Mouse (Mus musculus) G1E (cell line): ENCODE results near the gene Top2a.

Experiments
- CTCF ChIP-seq: IDR thresholded peaks from 2 replicates; pipeline ENCODE4 v1.5.1; 2012; ENCODE audit warnings: low read depth, low read length, inconsistent platforms, mixed read lengths
- GATA1 ChIP-seq: IDR thresholded peaks from 2 replicates; pipeline ENCODE4 v1.6.1; 2012; ENCODE audit warnings: borderline replicate concordance, low read length, inconsistent platforms, mixed read lengths
- GATA2 ChIP-seq: IDR thresholded peaks from 2 replicates; pipeline ENCODE4 v1.6.1; 2012; ENCODE audit warnings: low read depth, low read length, inconsistent platforms, borderline replicate concordance
- TAL1 ChIP-seq: conservative IDR thresholded peaks from 2 replicates; pipeline ENCODE4 v1.6.1; 2012; ENCODE audit warnings: low read depth, low read length, inconsistent platforms, mixed read lengths

- TF ChIP-seq TAL1 (no peak), CTCF (peak; percentile 76), GATA2 (no peak), GATA1 (no peak)
These were observed 42.0 kb upstream of the Top2a start for GRCm38 (mm10) chr11:99065979-99066378.
